Mouse (Mus musculus) forebrain, postnatal 0 days (tissue): ENCODE data around the gene Grik3. TPM values are rescaled to one million over a fixed set of nuclear protein-coding genes. Genes with fewer than 3 reads are reported as not detected.
A peak's percentile ranks its signal among the peaks of the same experiment; 100 is the strongest.

ENCODE experiments used
- ATAC-seq: fragments of 200-750 bp; cut with Nextera tagmentation; 2 replicates; pipeline ENCODE4 v1.8.0; 2017; ENCODE audit warnings: mild to moderate bottlenecking, moderate library complexity
- DNase-seq: peaks from one replicate; pipeline ENCODE4 v3.0.0-alpha.2; 2015
- H3K27ac ChIP-seq: fragments of 300-500 bp; sonication (generic); 2 replicates; pipeline ENCODE4 v1.5.1; 2014; ENCODE audit warnings: low read depth, mild to moderate bottlenecking, antibody characterized with exemption, low read length, moderate library complexity, mixed read lengths
- H3K27me3 ChIP-seq: fragments of 300-500 bp; sonication (generic); 2 replicates; pipeline ENCODE4 v1.6.1; 2014; ENCODE audit warnings: mild to moderate bottlenecking, low read length, mixed read lengths; ENCODE audit not compliant: insufficient read depth
- H3K36me3 ChIP-seq: fragments of 300-500 bp; sonication (generic); 2 replicates; pipeline ENCODE4 v1.6.1; 2014; ENCODE audit warnings: mild to moderate bottlenecking, moderate library complexity; ENCODE audit not compliant: insufficient read depth
- H3K4me1 ChIP-seq: fragments of 300-500 bp; sonication (generic); 2 replicates; pipeline ENCODE4 v1.6.1; 2014; ENCODE audit warnings: antibody characterized with exemption; ENCODE audit not compliant: insufficient read depth
- H3K4me2 ChIP-seq: fragments of 300-500 bp; sonication (generic); 2 replicates; pipeline ENCODE4 v1.6.1; 2014; ENCODE audit warnings: low read depth, mild to moderate bottlenecking, moderate library complexity
- H3K4me3 ChIP-seq: fragments of 300-500 bp; sonication (generic); 2 replicates; pipeline ENCODE4 v1.5.1; 2014; ENCODE audit warnings: low read depth, low read length, mixed read lengths
- H3K9ac ChIP-seq: fragments of 300-500 bp; sonication (generic); 2 replicates; pipeline ENCODE4 v1.6.1; 2014; ENCODE audit warnings: mild to moderate bottlenecking
- H3K9me3 ChIP-seq: fragments of 300-500 bp; sonication (generic); 2 replicates; pipeline ENCODE4 v1.6.1; 2016; ENCODE audit warnings: low read length
- CTCF ChIP-seq: sonication (generic); IDR thresholded peaks from 2 replicates; pipeline ENCODE4 v1.5.1; 2016; ENCODE audit warnings: antibody characterized with exemption, control low read depth, low read depth
- WGBS: fragments of 180-500 bp; shearing (Covaris S2); extraction: QIAGEN DNeasy Blood & Tissue Kit; methylation state at CpG from one replicate; pipeline ENCODE4 v1.1.7; 2014; 5-methylcytosine and 5-hydroxymethylcytosine counted together
- polyA plus RNA-seq: library from polyadenylated mRNA; unstranded; fragments of >200 nt; fragmentation: Nextera tagmentation; extraction: Ambion mirVana; gene quantifications from 2 replicates; pipeline ENCODE4 v1.2.1, GENCODE M21; 2015
- total RNA-seq: library from RNA; depleted of rRNA; stranded (reverse); fragments of >200 nt; gene quantifications from 2 replicates; pipeline ENCODE4 v1.2.3, GENCODE M21; 2014

The Grik3 gene
- total and polyA plus RNA-seq, 2 experiments from 2014 or later = 4.3 to 23.1 TPM

DNA sequence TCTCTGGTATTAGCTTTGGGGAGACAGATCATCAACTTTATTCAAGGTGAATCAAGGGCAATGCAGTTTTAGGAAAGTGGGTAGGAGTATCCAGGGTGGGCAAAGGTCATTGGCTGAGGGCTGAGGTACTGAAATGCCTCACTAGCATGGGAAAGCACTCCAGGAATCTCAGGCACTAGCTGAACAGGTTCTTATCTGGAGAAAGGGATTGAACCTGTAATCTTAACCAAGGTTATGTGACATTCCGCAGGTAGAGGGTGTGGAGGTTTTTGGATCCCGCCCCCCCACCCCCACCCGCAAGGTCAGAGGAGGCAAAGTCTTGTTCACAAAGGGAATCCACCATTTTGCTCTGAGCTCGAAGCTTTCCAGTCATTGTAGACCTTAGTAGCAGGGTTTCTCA lies 93.4 kb downstream of the Grik3 start:
- Histone ChIP-seq H3K9me3 (no peaks in the 10 kb centered on the region), H3K4me1 (peaks cover 13% of the 10 kb centered on the region), H3K9ac (no peak overlapping the region), H3K36me3 (no peaks in the 10 kb centered on the region), H3K27ac (no peak overlapping the region), H3K4me2 (no peak overlapping the region), H3K4me3 (no peak overlapping the region), H3K27me3 (peaks cover 2% of the 10 kb centered on the region; the same call in 1 of the 2 replicates)
- no peak for TF ChIP-seq CTCF
- no peak for ATAC-seq
- DNase-seq = no peak
- 83% methylated on average over 4 of the region's 4 CpGs for WGBS

DNA sequence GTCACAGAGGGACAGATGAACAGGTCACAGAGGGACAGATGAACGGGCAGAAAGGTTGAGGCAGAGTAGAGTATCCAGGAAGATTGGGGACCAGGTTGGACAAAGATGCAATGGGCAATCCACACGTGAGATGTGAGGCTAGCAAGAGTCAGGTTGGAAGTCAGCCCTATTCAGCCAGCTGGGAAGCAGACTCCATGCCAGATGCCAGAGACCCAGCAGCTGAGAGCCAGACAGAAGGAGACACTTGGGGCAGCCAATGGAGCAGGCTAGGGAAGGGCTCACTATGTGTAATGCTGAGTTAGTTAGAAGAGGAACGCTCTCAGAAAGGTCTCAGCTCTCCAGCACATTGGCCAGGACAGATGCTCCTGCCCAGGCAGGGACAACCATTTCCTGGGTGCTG lies 94.2 kb downstream of the Grik3 start:
- no peak for ATAC-seq
- Histone ChIP-seq H3K36me3 (no peaks in the 10 kb centered on the region), H3K4me3 (no peak overlapping the region), H3K4me1 (peaks cover 13% of the 10 kb centered on the region), H3K27ac (no peak overlapping the region), H3K4me2 (no peak overlapping the region), H3K9ac (no peak overlapping the region), H3K27me3 (peaks cover 3% of the 10 kb centered on the region; the same call in 1 of the 2 replicates), H3K9me3 (no peaks in the 10 kb centered on the region)
- no peak for DNase-seq
- no peak for TF ChIP-seq CTCF
- 75% methylated on average over 3 of the region's 3 CpGs for WGBS

DNA sequence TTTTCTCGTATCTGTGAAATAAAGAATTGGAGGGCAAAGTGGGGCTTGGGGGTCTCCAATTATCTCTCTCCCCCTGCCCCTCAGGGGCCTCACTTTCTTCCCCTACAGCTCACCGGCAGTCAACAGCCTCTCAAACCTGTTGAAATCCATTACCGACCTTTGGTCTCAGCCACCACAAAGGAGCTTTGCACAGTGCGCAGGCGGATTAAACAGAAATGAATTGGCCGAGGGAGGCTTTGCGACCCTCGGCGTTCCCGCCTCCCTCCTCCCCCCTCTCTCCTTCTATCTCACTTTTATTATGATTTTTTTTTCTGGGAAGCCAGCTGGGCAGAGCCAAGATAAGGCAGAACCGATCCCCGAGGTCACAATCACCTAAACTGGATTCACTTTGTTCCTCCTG lies 97.1 kb downstream of the Grik3 start:
- ATAC-seq (no peak), DNase-seq (no peak)
- Histone ChIP-seq H3K27me3 (peaks cover 3% of the 10 kb centered on the region; the same call in 1 of the 2 replicates), H3K4me2 (peak overlapping the region; percentile 17; the same call in 1 of the 2 replicates), H3K9me3 (no peaks in the 10 kb centered on the region), H3K9ac (no peak overlapping the region), H3K4me3 (no peak overlapping the region), H3K27ac (no peak overlapping the region), H3K4me1 (peaks cover 13% of the 10 kb centered on the region), H3K36me3 (no peaks in the 10 kb centered on the region)
- TF ChIP-seq CTCF = no peak
- WGBS = 7% methylated on average over 12 of the region's 12 CpGs

DNA sequence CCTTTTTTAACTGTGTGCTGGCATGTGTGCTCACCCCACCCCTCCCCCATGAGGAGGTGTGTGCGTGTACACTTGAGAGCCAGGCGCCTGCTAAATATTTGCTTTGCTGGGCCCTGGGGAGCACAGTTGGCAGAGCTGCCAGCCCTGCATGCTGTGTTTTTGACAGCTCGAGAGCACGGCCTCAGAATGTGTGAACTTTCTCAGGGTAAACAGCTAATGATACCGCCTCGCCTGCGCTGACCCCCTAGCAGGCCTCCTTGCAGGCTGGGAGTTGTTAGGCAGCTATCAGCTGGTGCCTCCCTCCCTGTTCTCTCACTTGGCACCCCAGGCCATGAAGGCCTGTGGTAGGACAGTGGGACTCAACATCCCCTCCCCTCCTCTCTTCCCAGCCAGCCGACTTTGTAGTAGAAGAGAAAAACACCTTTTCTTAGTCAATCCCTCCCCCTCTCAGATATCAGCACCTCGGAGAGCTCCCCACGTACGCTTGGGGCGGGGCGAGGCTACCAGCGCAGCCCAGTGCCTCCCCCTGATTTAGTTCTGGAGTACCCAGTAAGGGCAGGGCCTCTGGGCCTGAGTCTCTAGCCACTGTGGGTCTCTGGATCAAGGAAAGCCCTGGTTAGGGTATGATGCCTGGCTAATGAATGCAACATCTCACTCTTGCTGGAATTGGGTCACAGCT lies 99.9 kb downstream of the Grik3 start:
- 9% methylated on average over 14 of the region's 14 CpGs for WGBS
- H3K36me3 ChIP-seq = no peaks in the 10 kb centered on the region
- no peak overlapping the region for H3K4me2 ChIP-seq
- H3K27ac ChIP-seq = no peak overlapping the region
- peaks cover 10% of the 10 kb centered on the region for H3K4me1 ChIP-seq
- TF ChIP-seq CTCF = no peak
- H3K4me3 ChIP-seq = no peak overlapping the region
- DNase-seq (peak; percentile 25), ATAC-seq (peak; percentile 50)
- no peak overlapping the region for H3K9ac ChIP-seq
- H3K9me3 ChIP-seq = no peaks in the 10 kb centered on the region
- H3K27me3 ChIP-seq = peaks cover 3% of the 10 kb centered on the region; the same call in 1 of the 2 replicates

DNA sequence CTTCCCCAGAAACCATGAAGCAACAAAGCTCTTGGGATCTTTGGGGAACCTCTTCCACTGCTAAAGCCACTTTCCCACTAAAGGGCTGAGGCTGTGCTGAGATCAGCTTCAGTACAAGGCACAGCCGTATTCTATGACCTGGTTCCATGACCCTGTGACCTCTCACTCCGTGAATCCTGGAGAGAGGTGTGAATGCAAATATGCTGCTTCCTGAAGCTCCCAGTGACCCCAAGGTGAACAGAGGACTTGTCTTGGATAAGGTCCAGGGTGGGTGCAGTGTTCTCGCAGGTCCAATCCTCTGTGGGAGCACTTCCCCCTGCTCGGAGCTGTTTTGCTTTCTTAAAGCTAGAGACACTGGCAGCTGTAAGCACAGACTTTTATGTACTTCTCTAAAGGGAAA lies 102.2 kb downstream of the Grik3 start:
- H3K36me3 ChIP-seq = no peaks in the 10 kb centered on the region
- H3K9me3 ChIP-seq = no peaks in the 10 kb centered on the region
- H3K27ac ChIP-seq = no peak overlapping the region
- H3K4me2 ChIP-seq = no peak overlapping the region
- 44% methylated on average over 4 of the region's 4 CpGs for WGBS
- no peak overlapping the region for H3K4me3 ChIP-seq
- peaks cover 6% of the 10 kb centered on the region for H3K4me1 ChIP-seq
- TF ChIP-seq CTCF = no peak
- H3K27me3 ChIP-seq = peaks cover 4% of the 10 kb centered on the region
- H3K9ac ChIP-seq = no peak overlapping the region
- no peak for ATAC-seq
- no peak for DNase-seq

DNA sequence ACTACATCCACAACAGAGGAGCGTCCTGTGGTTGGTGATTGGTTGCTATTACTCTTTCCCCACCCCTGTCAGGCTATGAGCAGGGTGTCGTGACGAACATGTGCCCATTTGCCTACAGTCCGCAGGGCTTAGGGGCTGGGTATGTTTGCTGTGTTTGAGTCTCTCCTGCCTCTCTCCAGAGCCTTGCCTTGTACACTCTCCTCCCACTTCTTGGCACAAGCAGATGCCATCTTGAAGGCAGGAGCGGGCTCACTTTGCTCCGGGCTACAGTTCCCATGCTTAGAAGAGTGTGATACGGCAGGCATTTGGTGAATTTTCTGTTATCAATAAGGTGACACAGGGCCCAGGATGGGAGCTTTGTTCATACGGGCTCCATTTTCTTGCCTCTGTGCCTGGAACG lies 104.5 kb downstream of the Grik3 start:
- Histone ChIP-seq H3K4me3 (no peak overlapping the region), H3K9ac (no peak overlapping the region), H3K36me3 (no peaks in the 10 kb centered on the region), H3K27me3 (peaks cover 5% of the 10 kb centered on the region), H3K9me3 (no peaks in the 10 kb centered on the region), H3K27ac (no peak overlapping the region), H3K4me2 (no peak overlapping the region), H3K4me1 (peaks cover 2% of the 10 kb centered on the region)
- DNase-seq = no peak
- no peak for TF ChIP-seq CTCF
- 76% methylated on average over 9 of the region's 9 CpGs for WGBS
- no peak for ATAC-seq

DNA sequence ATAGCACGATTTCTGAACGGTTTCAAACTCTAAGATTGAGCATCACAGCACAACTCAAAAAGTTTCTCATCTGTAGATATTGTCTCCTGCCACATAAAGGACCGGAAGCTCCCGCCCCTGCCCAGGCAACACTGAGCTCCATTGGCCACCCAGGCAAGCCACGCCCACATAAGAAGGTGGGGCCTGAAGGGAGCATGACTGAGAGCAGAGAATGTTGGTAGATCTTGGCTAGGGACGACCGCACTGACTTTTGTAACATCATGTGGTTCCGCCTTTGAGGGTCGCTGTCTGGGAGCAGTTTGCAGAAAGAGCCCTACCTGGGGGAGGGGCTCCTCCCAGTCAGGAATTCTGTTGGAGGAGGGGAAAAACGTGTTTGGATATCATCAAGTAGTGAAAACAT lies 108.2 kb downstream of the Grik3 start:
- Histone ChIP-seq H3K36me3 (no peaks in the 10 kb centered on the region), H3K27me3 (peaks cover 5% of the 10 kb centered on the region), H3K4me3 (no peak overlapping the region), H3K9ac (no peak overlapping the region), H3K4me2 (no peak overlapping the region), H3K27ac (no peak overlapping the region), H3K9me3 (no peaks in the 10 kb centered on the region), H3K4me1 (peaks cover 2% of the 10 kb centered on the region; the same call in 1 of the 2 replicates)
- ATAC-seq = peak; percentile 26; the same call in 1 of the 2 replicates
- no peak for TF ChIP-seq CTCF
- no peak for DNase-seq
- 44% methylated on average over 10 of the region's 10 CpGs for WGBS
